Mouse (Mus musculus) neutrophil, adult 83 days (primary cell): ENCODE results near the gene B3galt2. TPM values are rescaled to one million over a fixed set of nuclear protein-coding genes. Genes with fewer than 3 reads are reported as not detected.

Experiments
- total RNA-seq, 2 experiments: library from RNA; stranded (reverse); gene quantifications; one replicate each; pipeline ENCODE4 v1.2.4; 2023

Gene B3galt2
- total RNA-seq, result not detected

DNA sequence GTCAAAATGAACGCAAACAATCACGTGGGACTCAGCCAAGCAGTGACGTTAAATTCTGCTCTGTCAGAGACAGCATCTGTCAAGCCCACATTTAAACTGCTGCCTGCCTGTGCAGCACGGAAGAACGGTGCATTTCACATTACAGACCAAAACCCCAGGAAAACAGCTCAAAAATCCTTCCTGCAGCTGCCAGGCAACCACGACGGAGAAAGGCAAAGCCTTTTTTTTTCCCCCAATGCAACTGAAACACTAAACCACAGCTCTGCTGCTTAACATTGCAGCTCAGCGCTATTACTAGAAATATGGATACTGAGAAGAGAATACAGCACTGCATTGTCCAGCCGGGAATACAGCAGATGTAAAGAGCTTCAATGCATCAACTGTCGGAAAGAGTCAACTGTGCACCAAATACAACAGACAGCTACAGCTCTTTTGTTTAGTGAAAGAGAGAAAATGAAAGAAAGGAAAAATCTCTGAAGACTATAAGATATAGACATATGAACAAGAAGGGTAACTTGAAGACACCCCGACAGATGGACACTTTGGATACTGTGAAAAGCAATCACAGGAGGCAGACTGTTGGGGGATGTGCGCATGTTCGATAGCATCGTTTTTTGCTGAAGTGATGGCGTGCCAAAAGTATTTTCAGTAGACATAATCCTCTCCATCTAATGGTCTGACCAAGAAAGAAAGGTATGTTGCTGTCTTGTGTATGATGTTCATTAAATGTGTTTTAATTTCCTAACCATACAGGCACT is at the start of gene B3galt2:
Gene B3galt2 (plus strand): TSS at position 15 of the 758 bp plus-strand sequence.

DNA sequence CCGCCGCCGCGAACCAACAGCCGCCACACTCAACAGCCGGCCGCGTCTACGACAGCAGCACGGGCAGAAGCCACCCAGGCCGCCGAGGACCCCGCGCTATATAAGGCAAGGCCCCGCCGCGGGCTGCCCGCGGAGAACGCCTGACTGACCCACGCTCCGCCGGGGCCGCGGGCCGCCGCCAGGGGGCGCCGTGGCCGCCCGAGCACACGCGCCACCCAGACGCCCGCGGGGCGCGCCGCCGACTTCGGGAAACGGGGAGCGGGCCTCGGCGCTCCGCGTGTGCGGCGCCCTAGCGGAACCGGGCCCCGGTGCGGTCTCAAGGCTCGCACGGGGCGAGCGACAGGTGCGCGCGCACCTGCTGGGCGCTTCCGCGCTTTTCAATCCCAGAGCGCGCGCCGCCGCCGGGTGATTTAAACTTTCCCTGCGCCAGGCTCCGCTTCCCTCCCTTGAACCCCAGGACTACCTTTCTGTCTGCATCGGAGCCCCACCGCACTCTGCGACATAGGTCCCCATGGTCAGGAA is 62.3 kb downstream of the B3galt2 start, which contains the start of gene Cdc73:
Gene Cdc73 (minus strand): TSS at position 153 of the 522 bp plus-strand sequence.

Other genes starting within 250 kb of the B3galt2 start
- 10 to 100 TPM; 53.2 to 57.8 TPM for gene Cdc73, start 62.2 kb downstream of the B3galt2 start, total RNA-seq
- 10 to 100 TPM; 27.0 to 32.6 TPM for gene Glrx2, start 75.7 kb downstream of the B3galt2 start, total RNA-seq
- gene Trove2, start 136.4 kb downstream of the B3galt2 start, total RNA-seq, result 1 to 10 TPM; 1.5 to 1.7 TPM
- 10 to 100 TPM; 27.9 to 32.6 TPM for gene Uchl5, start 136.6 kb downstream of the B3galt2 start, total RNA-seq